Mouse (Mus musculus): ENCODE results near the gene Smtn.

DNA sequence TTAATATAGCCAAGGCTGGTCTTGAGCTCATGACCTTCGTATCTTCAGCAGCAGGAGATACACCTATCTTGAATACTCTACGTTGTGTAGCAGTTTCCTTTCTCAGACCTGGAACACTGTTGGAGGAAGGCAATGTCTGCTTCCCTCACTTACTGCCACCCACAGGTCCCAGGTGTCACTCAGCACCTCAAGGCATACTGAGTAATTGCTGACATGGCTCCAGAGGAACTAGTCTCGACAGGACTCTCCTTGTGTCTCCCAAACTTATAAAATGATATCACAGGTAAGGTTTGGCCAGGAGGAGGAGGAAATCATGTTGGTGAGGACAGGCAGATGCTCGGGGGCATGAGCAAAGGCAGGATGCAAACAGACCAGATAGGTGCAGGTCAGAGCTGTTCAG lies 14.6 kb upstream of the Smtn start:
- TF ChIP-seq CTCF (IDR thresholded peaks at IDR 0.05; ENCODE audit: control insufficient read depth, insufficient read depth, insufficient replicate concordance, low read depth, low read length) (no peak), POLR2A (IDR thresholded peaks at IDR 0.05; ENCODE audit: control insufficient read depth, low read depth, low read length) (no peak)
